Mouse (Mus musculus) cerebellum, adult 2 months (tissue): ENCODE data around the gene Rbck1.

Experiments
- CTCF ChIP-seq: fragments of 200-500 bp; IDR thresholded peaks from 2 replicates; pipeline ENCODE4 v1.5.1; 2011; ENCODE audit warnings: low read depth, mild to moderate bottlenecking, control low read depth, low read length, moderate library complexity, borderline replicate concordance; ENCODE audit not compliant: insufficient read depth
- POLR2A ChIP-seq: fragments of 200-500 bp; IDR thresholded peaks from 2 replicates; pipeline ENCODE4 v1.6.1; 2011; ENCODE audit warnings: low read length, control low read depth, borderline replicate concordance; ENCODE audit not compliant: insufficient read depth

DNA sequence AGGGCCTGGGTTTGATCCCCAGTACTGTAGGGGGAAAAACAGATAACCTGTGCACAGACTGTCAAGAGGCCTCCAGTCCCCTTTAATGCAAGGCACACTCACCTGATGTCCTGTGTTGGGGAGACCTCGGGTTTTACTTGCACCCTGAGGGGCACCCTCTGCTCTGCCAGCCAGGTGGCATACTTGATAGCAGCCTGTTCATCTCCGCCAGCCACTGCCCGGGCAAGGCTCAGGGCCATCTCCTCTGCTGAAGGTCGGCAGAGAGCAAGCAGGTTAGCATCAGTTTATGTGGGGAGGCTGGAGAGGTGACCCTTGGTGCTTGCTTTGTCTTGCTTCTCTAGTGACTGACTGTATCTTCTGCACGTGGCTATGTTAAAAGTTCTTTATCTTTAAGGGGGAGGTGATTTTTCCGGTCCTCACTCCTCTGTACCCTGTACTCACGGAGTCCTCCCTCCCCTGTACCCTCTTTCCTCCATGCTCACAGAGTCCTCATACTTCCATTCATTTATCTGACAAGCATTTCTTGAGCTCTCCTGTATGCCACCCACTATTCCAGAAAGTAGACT, 1.5 kb downstream of the Rbck1 start:
- TF ChIP-seq CTCF (no peak), POLR2A (no peak)
